Mouse (Mus musculus): Measurements from ENCODE around the gene Cc2d1a. TPM values are rescaled to one million over a fixed set of nuclear protein-coding genes. Genes with fewer than 3 reads are reported as not detected.

Cc2d1a gene
- polyA plus RNA-seq (2014; fragmentation: Nextera tagmentation; extraction: Ambion mirVana), result 17.3 and 23.6 TPM in 2 replicates

DNA sequence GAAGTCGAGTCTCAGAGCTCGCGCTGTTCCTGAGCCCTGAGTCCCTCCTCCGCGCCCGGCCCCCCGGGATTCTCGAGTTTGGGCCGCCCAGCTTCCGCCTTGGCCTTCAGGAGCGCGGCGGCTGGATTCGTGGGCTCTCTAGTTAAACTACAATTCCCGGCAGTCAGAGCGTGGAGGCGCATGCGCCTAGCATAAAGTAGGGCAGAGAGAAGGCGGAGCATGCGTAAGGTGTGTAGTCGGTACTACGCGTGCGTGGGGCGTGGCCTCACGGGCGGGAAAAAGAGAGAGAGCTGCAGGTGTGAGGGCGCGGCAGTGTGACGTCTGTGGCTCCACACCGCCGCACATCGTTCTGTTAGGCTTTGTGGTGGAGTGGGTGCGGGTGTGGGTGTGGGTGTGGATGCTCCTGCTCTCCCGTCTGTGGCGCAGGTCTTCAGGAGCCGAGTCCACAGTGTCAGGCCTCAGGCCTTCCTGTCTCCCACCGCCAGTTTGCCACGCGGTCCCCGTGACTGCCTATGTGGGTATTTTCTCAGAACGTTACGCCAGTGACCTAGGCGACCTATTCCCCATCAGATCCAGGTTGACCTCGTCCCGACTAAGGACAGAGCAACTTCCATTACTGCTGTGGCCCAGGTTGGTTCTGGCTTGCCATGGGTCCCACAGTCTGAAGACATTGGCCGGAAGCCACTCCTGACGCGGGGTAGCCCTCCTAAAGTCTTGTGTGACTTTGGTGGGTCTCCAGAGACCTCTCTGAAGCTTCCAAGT, at the start of gene Cc2d1a, which contains the start of gene 4930432K21Rik:
Gene Cc2d1a (minus strand): TSS at position 168 of the 762 bp plus-strand sequence.
Gene 4930432K21Rik (plus strand): TSS at position 257 of the 762 bp plus-strand sequence.
- TF ChIP-seq CTCF (IDR thresholded peaks at IDR 0.05; ENCODE audit: low read depth), result peak; percentile 4; the same call in 1 of the 2 replicates
- Histone ChIP-seq H3K4me1 (ENCODE audit: insufficient read depth) (peaks cover 11% of the 10 kb centered on the region), H3K9me3 (ENCODE audit: low read depth, low read length) (no peaks in the 10 kb centered on the region), H3K36me3 (ENCODE audit: insufficient read depth) (peaks cover 16% of the 10 kb centered on the region), H3K27me3 (ENCODE audit: insufficient read depth, low read length) (no peaks in the 10 kb centered on the region), H3K4me3 (ENCODE audit: low read depth, low read length) (peak within 1 kb of the TSS; percentile 72), H3K9ac (peak within 1 kb of the TSS; percentile 76), H3K4me2 (peak within 1 kb of the TSS; percentile 92), H3K27ac (ENCODE audit: low read depth) (peak within 1 kb of the TSS; percentile 64; the same call in 1 of the 2 replicates)
- ATAC-seq (ENCODE audit: insufficient read depth) (peak; percentile 96), DNase-seq (peak; percentile 99)
- WGBS, result 12% methylated on average over 49 of the region's 49 CpGs

DNA sequence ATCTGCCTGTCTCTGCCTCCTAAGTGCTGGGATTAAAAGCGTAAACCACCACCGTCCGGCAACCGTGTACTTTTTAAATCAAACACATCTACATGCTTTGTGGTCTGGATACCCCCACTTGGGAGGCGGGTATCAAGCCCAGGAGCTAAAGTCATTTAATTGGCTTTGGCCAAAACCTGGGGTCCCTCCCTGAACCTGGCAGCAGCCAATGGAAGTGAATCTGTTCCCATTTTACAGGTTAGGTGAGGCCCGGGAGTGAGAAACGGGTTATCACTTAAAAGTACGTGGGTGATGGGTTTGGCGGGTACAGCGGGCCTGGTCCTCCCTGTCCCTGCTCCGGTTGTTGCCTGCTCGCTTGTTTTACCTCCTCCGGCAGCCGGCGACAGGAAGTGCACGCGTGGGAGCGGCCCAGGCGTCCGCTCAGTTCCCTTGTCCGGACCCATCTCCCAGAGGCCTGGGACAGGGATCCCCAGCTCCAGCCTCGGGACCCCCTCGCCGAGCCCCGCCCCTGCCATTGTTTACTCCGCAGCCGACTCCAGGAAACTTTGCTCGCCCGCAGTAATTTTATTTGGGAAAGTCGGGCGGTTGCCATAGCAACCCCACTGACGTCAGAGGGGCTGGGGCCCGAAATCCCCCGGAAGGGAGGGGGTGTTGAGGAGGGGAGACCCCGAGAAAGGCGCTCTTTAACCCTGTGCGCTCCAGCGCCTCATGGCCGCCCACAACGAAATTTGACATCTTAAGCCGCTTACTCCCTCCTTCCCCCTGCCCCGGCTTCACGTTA, 49.6 kb upstream of the Cc2d1a start:
- peak overlapping the region; percentile 54 for H3K9ac ChIP-seq
- WGBS, result 2% methylated on average over 43 of the region's 43 CpGs
- ATAC-seq (ENCODE audit: insufficient read depth), result peak; percentile 55

DNA sequence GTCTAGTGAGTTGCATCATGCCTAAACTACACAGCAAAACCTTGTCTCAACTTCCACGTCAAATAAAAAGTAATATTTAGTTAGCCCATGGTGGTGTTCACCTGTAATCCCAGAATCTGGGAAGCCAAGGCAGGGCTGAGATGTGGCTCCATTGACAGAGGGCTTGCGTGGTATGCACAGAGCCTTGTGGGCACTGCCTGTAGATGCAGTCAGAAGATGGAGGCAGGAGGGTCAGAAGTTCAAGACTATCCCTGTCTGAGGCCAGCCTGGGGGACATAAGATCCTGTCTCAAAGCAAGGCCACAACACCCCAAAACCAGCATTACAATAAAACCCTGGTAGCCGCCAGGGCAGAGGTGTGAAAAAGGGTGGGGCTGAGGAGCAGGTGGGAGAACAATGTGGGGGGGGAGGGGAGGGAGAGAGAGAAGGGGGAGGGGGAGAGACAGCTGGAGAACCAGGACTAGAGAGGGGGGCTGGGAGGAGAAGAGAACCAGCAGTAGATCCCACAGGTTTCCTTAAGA, 46.5 kb upstream of the Cc2d1a start:
- Histone ChIP-seq H3K4me1 (ENCODE audit: insufficient read depth) (peaks cover 22% of the 10 kb centered on the region), H3K36me3 (ENCODE audit: insufficient read depth) (no peaks in the 10 kb centered on the region), H3K27me3 (ENCODE audit: insufficient read depth, low read length) (no peaks in the 10 kb centered on the region), H3K4me2 (no peak overlapping the region), H3K4me3 (ENCODE audit: low read depth, low read length) (no peak overlapping the region), H3K27ac (ENCODE audit: low read depth) (no peak overlapping the region), H3K9ac (no peak overlapping the region), H3K9me3 (ENCODE audit: low read depth, low read length) (no peaks in the 10 kb centered on the region)
- 56% methylated on average over 3 of the region's 3 CpGs for WGBS
- ATAC-seq (ENCODE audit: insufficient read depth), result no peak
- no peak for TF ChIP-seq CTCF (IDR thresholded peaks at IDR 0.05; ENCODE audit: low read depth)
- no peak for DNase-seq

More for the DNA sequence above, 49.6 kb upstream of the Cc2d1a start:
- no peaks in the 10 kb centered on the region for H3K36me3 ChIP-seq (ENCODE audit: insufficient read depth)
- H3K4me3 ChIP-seq (ENCODE audit: low read depth, low read length), result peak overlapping the region; percentile 49
- no peak for TF ChIP-seq CTCF (IDR thresholded peaks at IDR 0.05; ENCODE audit: low read depth)
- H3K27me3 ChIP-seq (ENCODE audit: insufficient read depth, low read length), result no peaks in the 10 kb centered on the region
- H3K27ac ChIP-seq (ENCODE audit: low read depth), result peak overlapping the region; percentile 99
- H3K9me3 ChIP-seq (ENCODE audit: low read depth, low read length), result no peaks in the 10 kb centered on the region
- peaks cover 40% of the 10 kb centered on the region for H3K4me1 ChIP-seq (ENCODE audit: insufficient read depth)
- H3K4me2 ChIP-seq, result peak overlapping the region; percentile 78
- peak; percentile 99 for DNase-seq

DNA sequence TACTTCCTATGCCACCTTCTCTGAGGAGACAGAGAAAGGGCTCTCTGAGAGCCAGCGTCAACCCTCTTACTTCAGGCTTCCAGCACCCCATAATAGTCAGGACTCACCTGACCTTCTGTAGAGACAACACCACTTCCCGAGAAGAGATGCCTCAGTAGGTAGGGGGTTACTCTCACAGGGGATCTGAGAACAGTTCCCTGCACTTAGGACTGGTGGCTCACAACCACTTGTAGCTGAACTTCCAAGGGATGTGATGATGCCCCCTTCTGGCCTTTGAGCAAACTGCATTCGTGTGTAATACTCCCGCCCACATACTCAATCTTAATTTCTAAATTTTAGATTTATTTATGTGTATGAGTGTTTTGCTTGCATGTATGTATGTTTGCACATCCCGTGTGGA, 45.8 kb upstream of the Cc2d1a start:
- Histone ChIP-seq H3K27me3 (ENCODE audit: insufficient read depth, low read length) (no peaks in the 10 kb centered on the region), H3K4me1 (ENCODE audit: insufficient read depth) (peaks cover 16% of the 10 kb centered on the region), H3K36me3 (ENCODE audit: insufficient read depth) (no peaks in the 10 kb centered on the region), H3K4me2 (no peak overlapping the region), H3K9ac (no peak overlapping the region), H3K27ac (ENCODE audit: low read depth) (no peak overlapping the region), H3K9me3 (ENCODE audit: low read depth, low read length) (no peaks in the 10 kb centered on the region), H3K4me3 (ENCODE audit: low read depth, low read length) (no peak overlapping the region)
- TF ChIP-seq CTCF (IDR thresholded peaks at IDR 0.05; ENCODE audit: low read depth), result peak; percentile 57
- ATAC-seq (ENCODE audit: insufficient read depth) (no peak), DNase-seq (peak; percentile 63)
- WGBS, result 72% methylated on average over 5 of the region's 5 CpGs

DNA sequence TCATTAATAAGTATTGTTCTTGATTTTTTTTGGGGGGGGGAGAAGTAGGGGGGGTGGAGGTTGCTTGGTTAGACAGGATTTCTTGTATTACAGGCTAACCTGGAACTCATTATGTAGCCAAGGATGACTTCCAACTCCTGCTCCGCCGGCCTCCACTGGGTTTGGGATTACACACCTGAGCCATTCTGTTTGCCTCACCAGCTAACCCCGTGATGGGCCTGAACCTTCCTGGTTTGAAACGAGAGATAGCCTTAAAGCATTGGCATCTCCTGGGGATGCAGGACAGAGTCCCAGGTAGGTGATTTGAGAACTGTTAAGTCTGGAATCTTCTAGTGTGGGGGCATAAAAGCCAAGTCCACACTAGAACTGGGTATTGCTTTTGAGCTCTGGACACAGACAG, 45.4 kb upstream of the Cc2d1a start:
- Histone ChIP-seq H3K36me3 (ENCODE audit: insufficient read depth) (no peaks in the 10 kb centered on the region), H3K9me3 (ENCODE audit: low read depth, low read length) (no peaks in the 10 kb centered on the region), H3K4me2 (peak overlapping the region; percentile 61; the same call in 1 of the 2 replicates), H3K4me1 (ENCODE audit: insufficient read depth) (peaks cover 13% of the 10 kb centered on the region), H3K27me3 (ENCODE audit: insufficient read depth, low read length) (no peaks in the 10 kb centered on the region), H3K4me3 (ENCODE audit: low read depth, low read length) (no peak overlapping the region), H3K27ac (ENCODE audit: low read depth) (peak overlapping the region; percentile 96), H3K9ac (no peak overlapping the region)
- TF ChIP-seq CTCF (IDR thresholded peaks at IDR 0.05; ENCODE audit: low read depth), result no peak
- no peak for DNase-seq
- 70% methylated on average over 4 of the region's 4 CpGs for WGBS
- no peak for ATAC-seq (ENCODE audit: insufficient read depth)

DNA sequence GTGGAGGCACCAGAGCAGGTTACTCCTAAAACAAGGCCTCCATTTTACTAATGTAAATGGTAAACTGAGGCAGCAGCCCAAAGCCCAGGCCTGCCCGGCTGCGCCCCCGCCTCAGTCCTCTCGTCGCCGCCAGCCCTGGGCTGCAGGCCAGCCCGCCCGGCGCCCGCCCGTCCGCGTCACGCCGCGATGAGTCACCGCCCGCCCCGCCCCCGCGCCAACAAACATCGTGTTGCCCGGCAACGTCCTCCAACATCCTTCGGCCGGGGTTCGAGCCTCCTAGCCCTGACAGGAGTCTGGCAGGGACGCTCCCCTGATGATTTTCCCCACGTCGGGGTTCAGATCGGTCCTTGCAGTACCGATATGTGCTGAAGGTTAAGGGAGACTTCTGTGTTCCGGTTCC, 44.8 kb upstream of the Cc2d1a start:
- Histone ChIP-seq H3K36me3 (ENCODE audit: insufficient read depth) (no peaks in the 10 kb centered on the region), H3K27ac (ENCODE audit: low read depth) (peak overlapping the region; percentile 96), H3K4me3 (ENCODE audit: low read depth, low read length) (peak overlapping the region; percentile 24), H3K4me1 (ENCODE audit: insufficient read depth) (peaks cover 8% of the 10 kb centered on the region; the same call in 1 of the 2 replicates), H3K9ac (peak overlapping the region; percentile 47), H3K4me2 (peak overlapping the region; percentile 61), H3K9me3 (ENCODE audit: low read depth, low read length) (no peaks in the 10 kb centered on the region), H3K27me3 (ENCODE audit: insufficient read depth, low read length) (no peaks in the 10 kb centered on the region)
- ATAC-seq (ENCODE audit: insufficient read depth) (peak; percentile 62), DNase-seq (peak; percentile 85)
- 3% methylated on average over 33 of the region's 33 CpGs for WGBS
- TF ChIP-seq CTCF (IDR thresholded peaks at IDR 0.05; ENCODE audit: low read depth), result no peak
